Mouse (Mus musculus) hindbrain, embryonic 14.5 days (tissue): ENCODE measurements around the gene D930020B18Rik. TPM values are rescaled to one million over a fixed set of nuclear protein-coding genes. Genes with fewer than 3 reads are reported as not detected.

ENCODE experiments used
- ATAC-seq: fragments of 200-750 bp; cut with Nextera tagmentation; 2 replicates; pipeline ENCODE4 v1.8.0; 2017; ENCODE audit warnings: moderate number of reproducible peaks, mild to moderate bottlenecking, moderate TSS enrichment, moderate library complexity; ENCODE audit not compliant: low FRiP score
- DNase-seq: peaks from one replicate; pipeline ENCODE4 v3.0.0-alpha.2; 2015; ENCODE audit warnings: low spot score
- H3K27ac ChIP-seq: fragments of 300-500 bp; sonication (generic); 2 replicates; pipeline ENCODE4 v1.5.1; 2014; ENCODE audit warnings: mild to moderate bottlenecking, moderate library complexity
- H3K27me3 ChIP-seq: fragments of 300-500 bp; sonication (generic); 2 replicates; pipeline ENCODE4 v1.6.1; 2014; ENCODE audit warnings: mild to moderate bottlenecking, low read length, mixed read lengths; ENCODE audit not compliant: control insufficient read depth, insufficient read depth
- H3K36me3 ChIP-seq: fragments of 300-500 bp; sonication (generic); replicated peaks from 2 replicates; pipeline ENCODE4 v1.6.1; 2014; ENCODE audit not compliant: control insufficient read depth, insufficient read depth
- H3K4me1 ChIP-seq: fragments of 300-500 bp; sonication (generic); replicated peaks from 2 replicates; pipeline ENCODE4 v1.6.1; 2014; ENCODE audit warnings: antibody characterized with exemption, low read length, mixed read lengths; ENCODE audit not compliant: control insufficient read depth, insufficient read depth
- H3K4me2 ChIP-seq: fragments of 300-500 bp; sonication (generic); replicated peaks from 2 replicates; pipeline ENCODE4 v1.6.1; 2014; ENCODE audit warnings: mild to moderate bottlenecking, moderate library complexity
- H3K4me3 ChIP-seq: fragments of 300-500 bp; sonication (generic); replicated peaks from 2 replicates; pipeline ENCODE4 v1.5.1; 2014; ENCODE audit warnings: mild to moderate bottlenecking, low read length
- H3K9ac ChIP-seq: fragments of 300-500 bp; sonication (generic); 2 replicates; pipeline ENCODE4 v1.6.1; 2014
- H3K9me3 ChIP-seq: fragments of 300-500 bp; sonication (generic); 2 replicates; pipeline ENCODE4 v1.6.1; 2016; ENCODE audit warnings: low read length; ENCODE audit not compliant: control insufficient read depth
- WGBS: fragments of 180-500 bp; shearing (Covaris S2); extraction: QIAGEN DNeasy Blood & Tissue Kit; methylation state at CpG from one replicate; pipeline ENCODE4 v1.1.7; 2014; 5-methylcytosine and 5-hydroxymethylcytosine counted together
- microRNA-seq: library from miRNA; unstranded; fragments of <30 nt; microRNA quantifications from one replicate; pipeline ENCODE4, GENCODE M21; 2016
- polyA plus RNA-seq: library from polyadenylated mRNA; unstranded; fragments of >200 nt; fragmentation: Nextera tagmentation; extraction: Ambion mirVana; gene quantifications from 2 replicates; pipeline ENCODE4 v1.2.1, GENCODE M21; 2014

D930020B18Rik gene
- polyA plus RNA-seq, 1 experiment from 2014 or later, result 0.31 TPM

DNA sequence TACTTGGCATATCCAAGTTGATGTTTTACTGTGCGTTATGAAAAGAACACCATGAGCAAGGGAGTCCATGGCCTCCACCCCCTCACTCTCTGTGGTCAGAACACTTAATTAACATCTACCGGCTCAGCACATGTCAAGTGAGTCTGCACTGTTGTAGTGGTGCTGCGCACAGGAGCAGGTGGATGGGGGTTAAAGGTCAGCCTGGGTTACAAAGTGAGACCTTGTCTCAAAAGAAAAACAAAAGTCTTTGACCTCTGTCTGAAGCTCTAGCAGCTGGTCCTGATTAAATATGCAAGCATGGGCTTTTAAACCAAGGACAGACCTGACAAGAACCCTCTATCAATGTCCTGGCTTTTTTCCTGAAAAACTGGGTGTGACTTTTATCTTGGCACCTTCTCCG lies 100.9 kb downstream of the D930020B18Rik start:
- ATAC-seq, result no peak
- Histone ChIP-seq H3K36me3 (peaks cover 10% of the 10 kb centered on the region; the same call in 1 of the 2 replicates), H3K27ac (no peak overlapping the region), H3K27me3 (no peaks in the 10 kb centered on the region), H3K9ac (no peak overlapping the region), H3K4me1 (peaks cover 9% of the 10 kb centered on the region; the same call in 1 of the 2 replicates), H3K4me2 (no peak overlapping the region), H3K9me3 (no peaks in the 10 kb centered on the region), H3K4me3 (no peak overlapping the region)
- DNase-seq, result no peak
- 28% methylated on average over 4 of the region's 4 CpGs for WGBS

Small RNA genes lying within 50 kb of the gene (microRNA-seq; reads per million reads assigned to microRNA genes)
- not detected for gene Gm24330

Other genes starting within 250 kb of the D930020B18Rik start
- gene Rassf3, start 165.2 kb upstream of the D930020B18Rik start, polyA plus RNA-seq, result 5.8 and 6.5 TPM in 2 replicates
- 33.4 and 33.6 TPM in 2 replicates for gene Tbk1, start 54.8 kb upstream of the D930020B18Rik start, polyA plus RNA-seq
- gene Xpot, start 15.3 kb upstream of the D930020B18Rik start, polyA plus RNA-seq, result 31.7 and 41.0 TPM in 2 replicates
- gene BC048403, start 98.3 kb downstream of the D930020B18Rik start, polyA plus RNA-seq, result 2.8 and 3.0 TPM in 2 replicates